Mouse (Mus musculus) heart, embryonic 16.5 days (tissue): ENCODE results near the gene Paqr7. TPM values are rescaled to one million over a fixed set of nuclear protein-coding genes. Genes with fewer than 3 reads are reported as not detected.
A peak's percentile ranks its signal among the peaks of the same experiment; 100 is the strongest.

ENCODE experiments used
- ATAC-seq: fragments of 200-750 bp; cut with Nextera tagmentation; replicated peaks from 2 replicates; pipeline ENCODE4 v1.8.0; 2017; ENCODE audit warnings: moderate number of reproducible peaks; ENCODE audit not compliant: insufficient read depth, low FRiP score; ENCODE audit errors: extremely low read depth
- H3K27ac ChIP-seq: fragments of 300-500 bp; sonication (generic); 2 replicates; pipeline ENCODE4 v1.5.1; 2014; ENCODE audit warnings: mild to moderate bottlenecking, low read length, control low read depth, moderate library complexity
- H3K27me3 ChIP-seq: fragments of 300-500 bp; sonication (generic); 2 replicates; pipeline ENCODE4 v1.6.1; 2014; ENCODE audit warnings: low read length, mixed read lengths; ENCODE audit not compliant: control insufficient read depth, insufficient read depth
- H3K36me3 ChIP-seq: fragments of 300-500 bp; sonication (generic); 2 replicates; pipeline ENCODE4 v1.6.1; 2014; ENCODE audit not compliant: control insufficient read depth, insufficient read depth
- H3K4me1 ChIP-seq: fragments of 300-500 bp; sonication (generic); 2 replicates; pipeline ENCODE4 v1.6.1; 2014; ENCODE audit warnings: low read length, mixed read lengths; ENCODE audit not compliant: control insufficient read depth, insufficient read depth
- H3K4me2 ChIP-seq: fragments of 300-500 bp; sonication (generic); 2 replicates; pipeline ENCODE4 v1.6.1; 2014; ENCODE audit warnings: low read depth, mild to moderate bottlenecking, control low read depth, low read length
- H3K4me3 ChIP-seq: fragments of 300-500 bp; sonication (generic); 2 replicates; pipeline ENCODE4 v1.5.1; 2014; ENCODE audit warnings: mild to moderate bottlenecking, control low read depth, low read length
- H3K9ac ChIP-seq: fragments of 300-500 bp; sonication (generic); 2 replicates; pipeline ENCODE4 v1.6.1; 2014; ENCODE audit warnings: low read length, control low read depth
- H3K9me3 ChIP-seq: fragments of 300-500 bp; sonication (generic); replicated peaks from 2 replicates; pipeline ENCODE4 v1.6.1; 2016; ENCODE audit warnings: low read length; ENCODE audit not compliant: control insufficient read depth
- WGBS: fragments of 180-500 bp; shearing (Covaris S2); extraction: QIAGEN DNeasy Blood & Tissue Kit; methylation state at CpG from one replicate; pipeline ENCODE4 v1.1.7; 2014; 5-methylcytosine and 5-hydroxymethylcytosine counted together
- polyA plus RNA-seq: library from polyadenylated mRNA; unstranded; fragments of >200 nt; fragmentation: Nextera tagmentation; extraction: Ambion mirVana; gene quantifications from 2 replicates; pipeline ENCODE4 v1.2.1, GENCODE M21; 2015

The Paqr7 gene
- polyA plus RNA-seq, 1 experiment from 2014 or later = 13.2 TPM

DNA sequence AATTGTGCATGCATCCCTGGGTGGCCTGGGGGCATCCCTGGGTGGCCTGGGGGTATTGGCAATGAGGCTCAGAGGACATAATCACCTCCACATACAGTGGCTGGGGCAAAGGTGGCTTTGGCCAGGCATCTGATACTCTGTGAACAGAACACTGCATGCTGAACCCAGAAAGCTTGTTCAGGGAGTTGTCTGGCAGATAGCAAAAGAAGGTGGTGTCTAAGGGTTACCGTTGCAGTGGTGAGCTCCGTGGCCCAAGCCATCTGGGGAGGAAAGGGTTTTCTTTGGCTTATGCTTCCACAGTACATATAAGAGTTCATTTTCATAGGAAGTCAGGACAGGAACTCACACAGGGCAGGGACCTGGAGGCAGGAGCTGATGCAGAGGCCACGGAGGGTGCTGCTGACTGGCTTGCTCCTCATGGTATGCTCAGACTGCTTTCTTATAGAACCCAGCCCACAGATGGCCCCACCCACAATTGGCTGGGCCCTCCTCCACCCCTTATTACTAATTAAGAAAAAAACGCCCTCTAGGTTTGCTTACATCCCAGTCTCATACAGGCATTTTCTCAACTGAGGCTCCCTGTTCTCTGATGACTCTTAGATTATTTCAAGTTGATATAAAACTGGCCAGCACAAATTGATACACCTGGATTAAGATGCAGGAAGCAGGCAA, 7.3 kb downstream of the Paqr7 start:
- Histone ChIP-seq H3K4me3 (no peak overlapping the region), H3K4me1 (0 out of 2 replicates have a peak, but pooled peaks cover under 1% of the 10 kb centered on the region), H3K36me3 (peaks cover 6% of the 10 kb centered on the region; the same call in 1 of the 2 replicates), H3K9me3 (no peaks in the 10 kb centered on the region), H3K9ac (no peak overlapping the region), H3K27me3 (no peaks in the 10 kb centered on the region), H3K4me2 (no peak overlapping the region), H3K27ac (no peak overlapping the region)
- no peak for ATAC-seq
- WGBS = 77% methylated on average over 4 of the region's 4 CpGs

DNA sequence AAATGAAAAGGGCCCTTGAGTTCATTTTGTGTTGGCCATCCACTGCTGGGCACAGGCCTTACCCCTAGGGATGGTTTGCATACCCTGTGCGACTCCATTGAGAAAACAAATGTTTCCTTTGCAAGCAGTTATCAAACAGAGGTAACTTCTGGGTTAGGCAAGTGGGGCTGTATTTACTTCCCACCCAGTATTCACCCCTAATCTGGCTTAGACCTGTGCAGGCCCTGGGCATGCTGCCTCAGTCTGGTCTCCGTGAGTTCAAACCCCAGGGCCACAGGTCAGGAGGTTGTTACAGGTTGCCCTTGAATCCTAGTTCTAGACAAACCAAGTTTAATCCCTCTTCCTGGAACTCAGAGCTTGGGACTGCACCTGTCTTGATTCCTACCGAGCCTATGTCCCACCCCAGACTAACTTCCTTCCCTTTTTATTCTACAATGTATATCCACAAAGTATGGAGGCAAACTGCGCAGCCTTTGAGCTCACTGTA, 8.8 kb downstream of the Paqr7 start:
- H3K27me3 ChIP-seq = no peaks in the 10 kb centered on the region
- WGBS = 88% methylated on average over 4 of the region's 4 CpGs

DNA sequence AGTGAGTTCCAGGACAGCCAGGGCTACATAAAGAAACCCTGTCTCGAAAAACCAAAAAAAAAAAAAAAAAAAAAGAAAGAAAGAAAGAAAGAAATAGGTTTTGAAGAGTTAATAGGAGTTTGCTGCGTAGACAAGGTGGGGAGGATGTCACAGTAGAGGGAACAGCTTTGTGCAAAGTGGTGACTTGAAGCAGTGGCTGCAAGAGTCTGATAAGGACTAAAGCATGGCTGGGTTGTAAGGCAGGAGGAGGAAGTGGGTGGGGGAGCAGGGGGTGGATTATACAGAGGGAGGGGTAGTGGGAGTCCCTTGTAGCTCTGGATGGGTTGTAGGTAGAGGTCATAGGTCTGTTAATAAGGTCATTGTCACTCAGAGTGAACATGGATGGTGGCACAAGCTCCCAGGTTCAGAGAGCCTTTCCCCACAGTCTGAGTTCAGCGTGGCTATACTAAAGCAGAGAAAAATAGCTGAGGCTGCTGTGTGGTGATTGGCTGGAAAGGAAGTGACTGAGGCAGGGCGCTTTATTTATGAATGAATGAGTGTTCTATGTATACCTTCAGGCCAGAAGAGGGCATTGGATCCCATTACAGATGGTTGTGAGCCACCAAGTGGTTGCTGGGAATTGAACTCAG, 9.6 kb downstream of the Paqr7 start:
- Histone ChIP-seq H3K9ac (no peak overlapping the region), H3K4me1 (peaks cover under 1% of the 10 kb centered on the region; the same call in 1 of the 2 replicates), H3K9me3 (no peaks in the 10 kb centered on the region), H3K4me2 (no peak overlapping the region), H3K36me3 (peaks cover 6% of the 10 kb centered on the region; the same call in 1 of the 2 replicates), H3K27ac (no peak overlapping the region), H3K4me3 (no peak overlapping the region), H3K27me3 (no peaks in the 10 kb centered on the region)
- no peak for ATAC-seq
- WGBS = 66% methylated on average over 3 of the region's 4 CpGs

More for the DNA sequence above, 8.8 kb downstream of the Paqr7 start:
- H3K36me3 ChIP-seq = peaks cover 6% of the 10 kb centered on the region; the same call in 1 of the 2 replicates
- H3K9ac ChIP-seq = no peak overlapping the region
- no peaks in the 10 kb centered on the region for H3K9me3 ChIP-seq
- no peak for ATAC-seq
- H3K4me2 ChIP-seq = no peak overlapping the region
- H3K4me3 ChIP-seq = no peak overlapping the region
- H3K4me1 ChIP-seq = no peaks in the 10 kb centered on the region
- no peak overlapping the region for H3K27ac ChIP-seq

DNA sequence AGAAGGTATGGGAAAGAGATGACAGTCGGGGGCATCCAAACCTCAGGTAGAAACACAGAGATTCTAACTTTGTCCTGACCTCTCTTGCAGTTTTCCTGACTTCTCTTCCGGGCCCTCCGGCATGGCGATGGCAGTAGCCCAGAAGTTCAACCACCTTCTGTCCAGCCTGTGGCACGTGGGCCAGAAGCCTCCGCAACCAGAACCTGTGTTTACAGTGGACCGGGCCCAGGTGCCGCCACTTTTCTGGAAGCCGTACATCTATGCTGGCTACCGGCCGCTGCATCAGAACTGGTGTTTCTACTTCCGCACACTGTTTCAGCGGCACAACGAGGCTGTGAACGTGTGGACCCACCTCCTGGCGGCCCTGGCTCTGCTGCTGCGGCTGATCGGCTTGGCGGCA, 10.2 kb downstream of the Paqr7 start:
- no peaks in the 10 kb centered on the region for H3K9me3 ChIP-seq
- H3K9ac ChIP-seq = no peak overlapping the region
- 85% methylated on average over 19 of the region's 19 CpGs for WGBS
- no peak overlapping the region for H3K27ac ChIP-seq
- no peaks in the 10 kb centered on the region for H3K27me3 ChIP-seq
- H3K36me3 ChIP-seq = peaks cover 6% of the 10 kb centered on the region; the same call in 1 of the 2 replicates
- H3K4me2 ChIP-seq = no peak overlapping the region
- no peak overlapping the region for H3K4me3 ChIP-seq
- ATAC-seq = no peak
- H3K4me1 ChIP-seq = peaks cover 6% of the 10 kb centered on the region

DNA sequence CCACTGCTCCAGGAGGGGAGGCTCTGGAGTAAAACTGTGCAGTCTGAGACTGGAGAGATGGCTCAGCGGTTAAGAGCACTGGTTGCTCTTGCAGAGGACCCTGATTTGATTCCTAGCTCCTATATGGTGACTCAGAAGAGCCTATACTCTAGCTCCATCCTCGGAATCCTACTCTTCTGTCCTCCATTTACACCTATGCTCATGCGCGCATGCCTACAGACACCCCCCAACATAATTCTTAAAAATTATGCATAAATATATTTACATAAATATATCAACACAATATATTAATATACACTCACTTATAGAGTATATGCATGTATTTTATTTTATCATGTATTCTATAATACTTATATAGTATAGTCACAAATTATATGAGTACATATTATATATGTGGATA, 13.9 kb downstream of the Paqr7 start:
- no peaks in the 10 kb centered on the region for H3K9me3 ChIP-seq
- no peak for ATAC-seq
- H3K9ac ChIP-seq = no peak overlapping the region
- no peak overlapping the region for H3K27ac ChIP-seq
- no peaks in the 10 kb centered on the region for H3K27me3 ChIP-seq
- peaks cover 3% of the 10 kb centered on the region; the same call in 1 of the 2 replicates for H3K36me3 ChIP-seq
- 72% methylated on average over 4 of the region's 4 CpGs for WGBS
- H3K4me3 ChIP-seq = peak overlapping the region; percentile 59
- H3K4me2 ChIP-seq = peak overlapping the region; percentile 71
- H3K4me1 ChIP-seq = peaks cover 15% of the 10 kb centered on the region

DNA sequence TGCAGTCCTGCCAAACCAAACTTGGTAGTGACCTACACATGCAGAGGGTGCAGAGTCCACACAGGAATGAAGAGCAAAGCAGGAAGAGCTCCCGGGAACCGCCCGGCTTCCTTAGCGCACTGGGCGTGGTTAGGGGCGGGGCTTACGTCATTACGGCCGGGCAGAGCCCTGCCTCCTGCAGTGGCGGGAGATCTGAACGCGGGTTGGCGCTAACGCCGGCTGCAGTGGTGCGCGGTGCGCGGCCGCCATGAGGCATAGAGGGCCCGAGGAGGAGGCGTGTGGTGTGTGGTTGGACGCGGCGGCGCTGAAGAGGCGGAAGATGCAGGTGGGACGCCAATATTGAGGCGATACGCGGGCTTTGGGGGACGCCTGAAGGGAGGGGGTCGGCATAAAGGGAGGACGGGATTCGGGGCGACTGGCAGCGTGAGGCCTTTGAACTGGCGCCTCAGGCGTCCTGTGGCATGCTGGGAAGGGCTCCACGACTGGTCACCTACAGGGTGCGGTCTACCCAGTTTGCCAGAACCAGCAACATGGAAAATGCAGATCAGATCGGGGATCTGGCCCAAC, 14.4 kb downstream of the Paqr7 start, which contains the start of gene Aunip:
Aunip (plus strand) TSS at position 155 of the 567 bp plus-strand sequence.
- Histone ChIP-seq H3K9me3 (no peaks in the 10 kb centered on the region), H3K4me1 (peaks cover 21% of the 10 kb centered on the region), H3K36me3 (peaks cover 3% of the 10 kb centered on the region; the same call in 1 of the 2 replicates), H3K27ac (no peak within 1 kb of the TSS), H3K9ac (peak within 1 kb of the TSS; percentile 60), H3K4me3 (peak within 1 kb of the TSS; percentile 59), H3K4me2 (peak within 1 kb of the TSS; percentile 71), H3K27me3 (no peaks in the 10 kb centered on the region)
- peak; percentile 93 for ATAC-seq
- WGBS = under 1% methylated on average over 42 of the region's 42 CpGs

DNA sequence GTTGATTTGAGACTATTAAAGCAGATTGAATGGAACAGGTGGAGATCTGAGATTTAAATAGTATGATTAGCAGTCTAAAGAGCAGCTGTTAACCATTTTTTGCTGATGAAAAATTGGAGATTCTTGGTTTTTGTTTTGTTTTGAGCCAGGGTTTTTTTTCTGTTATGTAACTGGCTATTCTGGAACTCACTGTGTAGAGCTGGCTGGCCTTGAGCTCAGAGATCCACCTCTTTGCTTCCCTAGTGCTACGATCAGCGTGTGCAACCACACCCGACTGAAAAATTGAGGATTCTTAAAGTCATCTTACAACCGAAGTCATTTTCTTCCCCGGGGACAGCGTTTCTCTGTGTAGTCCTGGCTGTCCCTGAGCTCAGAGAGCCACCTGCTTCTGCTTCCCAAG, 15.2 kb downstream of the Paqr7 start:
- Histone ChIP-seq H3K36me3 (peaks cover 3% of the 10 kb centered on the region; the same call in 1 of the 2 replicates), H3K4me1 (peaks cover 28% of the 10 kb centered on the region), H3K9me3 (no peaks in the 10 kb centered on the region), H3K4me2 (peak overlapping the region; percentile 71), H3K27ac (no peak overlapping the region), H3K27me3 (no peaks in the 10 kb centered on the region), H3K9ac (peak overlapping the region; percentile 60), H3K4me3 (peak overlapping the region; percentile 59)
- ATAC-seq = no peak
- 56% methylated on average over 6 of the region's 6 CpGs for WGBS

DNA sequence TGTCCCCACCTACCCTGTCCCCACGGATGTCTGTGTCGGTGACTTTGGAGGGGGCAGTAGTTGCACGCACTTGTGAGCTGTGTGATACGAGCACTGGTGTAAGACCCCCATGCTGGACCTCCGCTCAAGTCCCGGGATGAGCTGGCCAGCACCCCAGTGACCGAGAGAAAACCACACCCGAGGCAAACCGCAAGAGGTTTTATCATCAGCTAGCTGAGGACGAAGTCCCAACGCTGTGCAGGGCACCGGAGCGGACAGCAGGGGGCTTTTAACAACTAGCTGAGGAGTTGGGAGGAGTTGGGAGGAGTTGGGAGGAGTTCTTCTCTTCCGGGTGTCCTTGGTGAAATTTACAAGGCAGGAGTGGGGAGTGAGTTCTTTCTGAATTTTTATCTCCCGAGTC, 16.3 kb downstream of the Paqr7 start:
- WGBS = 10% methylated on average over 15 of the region's 15 CpGs
- no peak overlapping the region for H3K27ac ChIP-seq
- ATAC-seq = 0 out of 2 replicates have a peak, but pooled peaks have one; percentile 15
- H3K4me3 ChIP-seq = peak overlapping the region; percentile 35
- no peaks in the 10 kb centered on the region for H3K27me3 ChIP-seq
- no peaks in the 10 kb centered on the region for H3K9me3 ChIP-seq
- H3K9ac ChIP-seq = peak overlapping the region; percentile 62
- peaks cover 39% of the 10 kb centered on the region for H3K4me1 ChIP-seq
- no peaks in the 10 kb centered on the region for H3K36me3 ChIP-seq
- peak overlapping the region; percentile 61 for H3K4me2 ChIP-seq
